Mouse (Mus musculus) 3134 (cell line): ENCODE measurements around the gene Ak7.

Source experiments
- DNase-seq: peaks from one replicate; pipeline ENCODE4 v3.0.0-alpha.2; 2011; ENCODE audit warnings: low spot score; ENCODE audit not compliant: insufficient read length; ENCODE audit errors: extremely low read depth

Ak7 gene

GRCm38 (mm10) chr12:105785000-105785774, 79.4 kb downstream of the Ak7 start:
- DNase-seq: peak; percentile 68

DNA sequence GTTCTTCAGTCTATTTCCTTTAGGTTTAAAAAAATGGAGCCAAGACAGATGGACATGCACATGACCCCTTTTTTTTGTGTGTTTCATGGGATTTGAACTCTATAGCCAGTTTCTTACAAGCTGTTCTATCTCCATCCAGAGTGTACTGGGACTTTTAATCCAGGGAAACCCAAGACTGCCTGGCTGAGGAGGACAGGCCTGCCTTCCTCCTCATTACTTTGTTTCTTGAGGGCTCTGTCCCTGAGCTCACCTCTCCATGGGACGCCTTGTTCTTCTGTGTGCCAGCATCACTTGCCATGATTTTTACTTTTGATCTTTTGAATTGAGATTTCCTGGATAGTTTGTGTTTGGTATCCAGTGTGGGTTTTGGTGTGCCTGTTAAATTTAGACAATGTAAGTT, 80.3 kb downstream of the Ak7 start:
- no peak for DNase-seq

GRCm38 (mm10) chr12:105787626-105788025, 81.8 kb downstream of the Ak7 start:
- no peak for DNase-seq

DNA sequence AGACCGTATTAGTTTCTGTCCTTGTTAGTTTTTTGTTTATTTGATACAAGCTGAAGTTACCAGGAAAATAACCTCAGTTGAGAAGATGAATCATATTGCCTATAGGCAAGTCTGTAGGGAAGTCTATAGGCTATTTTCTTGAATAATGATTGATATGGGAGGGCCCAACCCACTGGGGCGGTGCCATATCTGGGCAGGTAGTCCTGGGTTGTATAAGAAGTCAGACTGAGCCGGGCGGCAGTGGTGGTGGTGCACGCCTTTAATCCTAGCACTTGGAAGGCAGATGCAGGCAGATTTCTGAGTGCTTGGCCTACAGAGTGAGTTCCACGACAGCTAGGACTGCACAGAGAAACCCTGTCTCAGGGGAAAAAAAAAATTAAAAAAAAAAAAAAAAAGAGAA, 84.1 kb downstream of the Ak7 start:
- DNase-seq: no peak

DNA sequence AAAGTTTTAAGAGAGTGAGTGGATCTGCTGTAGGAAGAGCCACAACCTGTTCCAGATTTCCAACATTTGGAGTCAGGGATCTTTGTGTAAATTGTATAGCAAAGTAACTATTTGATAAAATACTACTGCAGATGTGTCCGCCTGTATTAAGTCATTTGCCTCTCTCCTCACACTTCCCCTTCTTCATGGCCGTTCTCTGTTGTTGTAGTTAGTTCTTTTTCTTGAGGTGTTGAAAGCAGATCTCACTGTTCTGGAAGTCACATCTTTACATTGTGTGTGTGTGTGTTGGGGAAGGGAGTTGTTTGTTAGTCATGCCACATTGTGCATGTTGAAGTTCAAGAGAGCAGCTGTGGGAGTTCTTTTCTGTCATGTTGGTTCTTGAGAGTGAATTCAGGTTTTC, 89.1 kb downstream of the Ak7 start:
- DNase-seq: no peak

DNA sequence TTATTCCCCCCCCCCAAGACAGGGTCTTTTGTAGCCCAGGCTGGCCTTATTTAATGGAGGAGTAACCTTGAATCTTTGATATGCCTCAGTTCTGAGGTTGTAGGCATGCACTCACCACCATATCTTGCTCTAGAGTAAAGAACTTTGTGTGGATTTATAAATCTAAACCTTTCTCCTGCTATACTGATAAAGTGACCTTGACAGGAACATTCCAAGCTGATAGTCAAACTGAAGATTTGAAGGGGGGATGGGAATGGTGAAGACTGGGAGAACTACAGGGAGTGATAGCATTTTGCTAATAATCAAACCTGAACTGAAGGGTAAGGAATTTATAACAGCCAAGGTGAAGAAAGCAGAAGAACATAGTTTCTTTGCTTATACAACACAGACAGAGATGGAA, 92.2 kb downstream of the Ak7 start:
- no peak for DNase-seq

DNA sequence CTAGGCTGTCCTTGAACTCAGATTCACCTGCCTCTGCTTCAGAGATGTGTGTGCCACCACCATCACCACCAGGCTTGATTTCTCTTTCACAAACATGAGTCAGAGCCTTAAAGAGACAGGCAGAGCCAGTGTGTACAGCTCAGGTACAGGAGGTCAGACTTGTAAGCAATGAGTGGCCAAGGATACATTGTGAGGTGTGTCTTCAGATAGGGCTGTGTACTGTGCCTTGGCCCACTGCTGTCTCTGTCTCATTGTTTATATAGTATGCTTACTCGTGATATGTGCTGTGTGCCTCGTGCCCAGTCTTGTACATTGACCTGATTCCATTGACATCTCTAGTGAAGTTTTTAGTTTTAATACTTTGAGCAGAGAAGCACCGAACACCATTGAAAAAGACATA, 100.0 kb downstream of the Ak7 start:
- no peak for DNase-seq

GRCm38 (mm10) chr12:105806205-105806604, 100.4 kb downstream of the Ak7 start:
- DNase-seq: no peak

GRCm38 (mm10) chr12:105807416-105807815, 101.6 kb downstream of the Ak7 start:
- DNase-seq: no peak

- peak; percentile 11 for DNase-seq
These were observed 103.2 kb downstream of the Ak7 start for GRCm38 (mm10) chr12:105808945-105809344.

DNA sequence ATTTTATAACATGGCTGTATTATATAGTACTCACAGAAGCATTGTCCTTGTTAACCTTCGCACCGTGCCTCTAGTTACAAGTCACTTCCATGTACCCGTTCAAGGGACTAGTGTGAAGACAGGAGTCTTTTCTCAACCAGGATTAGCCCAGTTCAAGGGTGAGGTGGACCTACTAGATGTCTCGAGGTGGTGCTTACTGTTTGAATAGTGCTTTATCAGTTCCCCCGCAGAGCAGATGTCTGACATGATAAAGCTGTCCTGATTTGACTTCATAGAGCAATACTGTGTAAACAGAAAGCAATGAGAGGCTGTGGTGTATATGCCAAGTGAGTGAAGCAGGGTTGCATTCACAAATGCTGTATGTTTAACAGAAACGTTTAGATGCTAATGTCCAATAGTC, 104.8 kb downstream of the Ak7 start:
- no peak for DNase-seq

- no peak for DNase-seq
These were observed 108.2 kb downstream of the Ak7 start for GRCm38 (mm10) chr12:105813957-105814356.

GRCm38 (mm10) chr12:105823472-105823871, 117.7 kb downstream of the Ak7 start:
- no peak for DNase-seq

DNA sequence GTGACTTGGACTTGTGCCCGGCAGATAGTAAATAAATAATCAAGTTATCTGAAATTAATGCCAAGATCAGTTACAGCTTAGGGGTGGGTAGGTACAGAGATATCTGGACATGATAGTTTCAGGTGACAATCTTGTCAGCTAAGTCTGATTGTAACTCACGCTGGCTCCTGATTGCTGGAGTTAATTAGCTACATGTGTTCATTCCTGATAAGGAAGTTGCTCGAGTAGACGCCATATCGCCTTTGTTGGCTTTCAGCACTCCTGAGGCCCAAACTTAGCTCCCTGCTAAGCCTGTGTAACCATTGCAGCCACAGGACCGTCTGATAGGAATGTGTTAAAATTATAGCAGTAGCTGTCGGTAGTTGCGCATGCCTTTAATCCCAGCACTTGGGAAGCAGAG, 119.0 kb downstream of the Ak7 start:
- DNase-seq: no peak

GRCm38 (mm10) chr12:105825266-105825665, 119.5 kb downstream of the Ak7 start:
- DNase-seq: no peak
